ENCODE assay signal across 8 mouse cellular contexts in the genomic region with DNA sequence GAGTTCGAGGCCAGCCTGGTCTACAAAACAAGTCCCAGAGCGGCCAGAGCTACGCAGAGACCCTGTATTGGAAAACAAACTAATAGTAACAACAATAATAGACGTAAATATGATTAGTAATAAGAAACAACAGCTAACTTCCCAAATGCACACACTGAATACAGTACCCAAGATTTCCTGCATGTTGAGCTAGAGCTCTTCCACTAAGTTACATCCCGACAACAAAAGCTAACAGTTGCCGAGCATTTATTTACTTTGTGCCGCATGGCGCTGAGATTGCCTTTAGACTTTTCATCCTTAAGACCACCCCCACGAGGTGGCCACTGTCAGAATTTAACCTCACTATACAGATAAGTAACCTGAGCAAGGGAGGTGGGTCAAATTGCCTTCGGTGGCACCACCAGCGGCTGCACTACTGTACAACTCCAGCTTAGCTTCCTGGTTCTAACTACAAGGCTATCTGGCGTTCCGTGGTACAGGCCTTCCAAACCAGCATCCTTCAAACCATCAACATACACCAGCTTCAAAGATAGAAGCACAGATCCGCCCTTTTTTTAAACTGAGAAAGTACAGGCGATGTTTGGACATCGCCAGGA. TPM values are rescaled to one million over a fixed set of nuclear protein-coding genes. Genes with fewer than 3 reads are reported as not detected.
DNase-seq lines count a peak whose midpoint lies in the region; ATAC-seq and TF ChIP-seq lines count a peak whose summit lies in the region.

No protein-coding gene starts in this region.

- peak overlapping the region; percentile 95 for H3K9ac ChIP-seq in kidney, embryonic 16.5 days (replicated peaks; ENCODE audit: low read length)
- peak overlapping the region; percentile 80; the same call in 1 of the 2 replicates for H3K9ac ChIP-seq in embryonic facial prominence, embryonic 14.5 days (ENCODE audit: low read depth, low read length)
- H3K9ac ChIP-seq in hindbrain, postnatal 0 days (replicated peaks; ENCODE audit: low read length): no peak overlapping the region
- H3K9ac ChIP-seq in midbrain, embryonic 15.5 days: no peak overlapping the region

- TF ChIP-seq CTCF in hindbrain, postnatal 0 days (IDR thresholded peaks at IDR 0.05; ENCODE audit: low read depth): peak; percentile 48

- H3K36me3 ChIP-seq in kidney, embryonic 16.5 days (ENCODE audit: insufficient read depth, low read length): no peaks in the 10 kb centered on the region
- no peaks in the 10 kb centered on the region for H3K36me3 ChIP-seq in embryonic facial prominence, embryonic 14.5 days (ENCODE audit: control insufficient read depth, insufficient read depth, low read length)
- H3K36me3 ChIP-seq in hindbrain, postnatal 0 days (ENCODE audit: insufficient read depth, low read length): no peaks in the 10 kb centered on the region
- H3K36me3 ChIP-seq in midbrain, embryonic 15.5 days (replicated peaks): no peaks in the 10 kb centered on the region

- ATAC-seq in kidney, embryonic 16.5 days (ENCODE audit: low FRiP score, low TSS enrichment): no peak
- ATAC-seq in embryonic facial prominence, embryonic 14.5 days (ENCODE audit: low read depth): no peak
- ATAC-seq in hindbrain, postnatal 0 days: no peak
- ATAC-seq in midbrain, embryonic 15.5 days (replicated peaks): no peak

- peak overlapping the region; percentile 97 for H3K27ac ChIP-seq in kidney, embryonic 16.5 days (ENCODE audit: low read length)
- no peak overlapping the region; the same call in 1 of the 2 replicates for H3K27ac ChIP-seq in embryonic facial prominence, embryonic 14.5 days (replicated peaks; ENCODE audit: low read depth, low read length)
- H3K27ac ChIP-seq in hindbrain, postnatal 0 days: peak overlapping the region; percentile 79; the same call in 1 of the 2 replicates
- peak overlapping the region; percentile 84; the same call in 1 of the 2 replicates for H3K27ac ChIP-seq in midbrain, embryonic 15.5 days

- peak overlapping the region; percentile 76 for H3K4me2 ChIP-seq in kidney, embryonic 16.5 days (replicated peaks; ENCODE audit: low read depth, low read length)
- peak overlapping the region; percentile 99 for H3K4me2 ChIP-seq in embryonic facial prominence, embryonic 14.5 days (ENCODE audit: low read depth, low read length)
- H3K4me2 ChIP-seq in hindbrain, postnatal 0 days (ENCODE audit: low read depth, low read length): peak overlapping the region; percentile 100
- peak overlapping the region; percentile 99 for H3K4me2 ChIP-seq in midbrain, embryonic 15.5 days

- WGBS in kidney, embryonic 16.5 days: 26% methylated on average over 16 of the region's 16 CpGs
- WGBS in embryonic facial prominence, embryonic 14.5 days: 43% methylated on average over 16 of the region's 16 CpGs
- WGBS in hindbrain, postnatal 0 days: 27% methylated on average over 16 of the region's 16 CpGs
- WGBS in midbrain, embryonic 15.5 days: 26% methylated on average over 16 of the region's 16 CpGs

- peaks cover 52% of the 10 kb centered on the region for H3K4me1 ChIP-seq in kidney, embryonic 16.5 days (ENCODE audit: insufficient read depth, low read length)
- peaks cover 10% of the 10 kb centered on the region; the same call in 1 of the 2 replicates for H3K4me1 ChIP-seq in embryonic facial prominence, embryonic 14.5 days (ENCODE audit: control insufficient read depth, insufficient read depth, low read length)
- H3K4me1 ChIP-seq in hindbrain, postnatal 0 days (ENCODE audit: insufficient read depth, low read length): no peaks in the 10 kb centered on the region
- peaks cover 41% of the 10 kb centered on the region for H3K4me1 ChIP-seq in midbrain, embryonic 15.5 days

- no peak for DNase-seq in kidney, postnatal 36 days
- no peak for DNase-seq in embryonic facial prominence, embryonic 14.5 days (ENCODE audit: low spot score)
- peak; percentile 37 for DNase-seq in hindbrain, postnatal 0 days (ENCODE audit: low spot score)
- DNase-seq in layer of hippocampus, adult 11-12 months (ENCODE audit: low spot score): no peak
- no peak for DNase-seq in urinary bladder, postnatal 14 days (ENCODE audit: low spot score)
- DNase-seq in cerebellum, postnatal 14 days: no peak

- H3K9me3 ChIP-seq in kidney, embryonic 16.5 days (ENCODE audit: low read length): no peaks in the 10 kb centered on the region
- no peaks in the 10 kb centered on the region for H3K9me3 ChIP-seq in embryonic facial prominence, embryonic 14.5 days (ENCODE audit: control insufficient read depth, low read length)
- H3K9me3 ChIP-seq in hindbrain, postnatal 0 days (ENCODE audit: low read length): no peaks in the 10 kb centered on the region
- H3K9me3 ChIP-seq in midbrain, embryonic 15.5 days: no peaks in the 10 kb centered on the region

- no peaks in the 10 kb centered on the region for H3K27me3 ChIP-seq in kidney, embryonic 16.5 days (ENCODE audit: insufficient read depth, low read length)
- no peaks in the 10 kb centered on the region for H3K27me3 ChIP-seq in embryonic facial prominence, embryonic 14.5 days (replicated peaks; ENCODE audit: control insufficient read depth, insufficient read depth, low read length)
- no peaks in the 10 kb centered on the region for H3K27me3 ChIP-seq in hindbrain, postnatal 0 days (ENCODE audit: insufficient read depth, low read length)
- no peaks in the 10 kb centered on the region for H3K27me3 ChIP-seq in midbrain, embryonic 15.5 days (replicated peaks)

- peak overlapping the region; percentile 85 for H3K4me3 ChIP-seq in kidney, embryonic 16.5 days (ENCODE audit: low read length)
- peak overlapping the region; percentile 78 for H3K4me3 ChIP-seq in embryonic facial prominence, embryonic 14.5 days (ENCODE audit: low read depth, low read length)
- H3K4me3 ChIP-seq in hindbrain, postnatal 0 days (ENCODE audit: low read length): peak overlapping the region; percentile 75
- H3K4me3 ChIP-seq in midbrain, embryonic 15.5 days: peak overlapping the region; percentile 80

RNA-seq across cellular contexts. Expression of gene Sox13, which starts 2.1 kb away (rescaled TPM):
- polyA plus RNA-seq in kidney, embryonic 16.5 days (2015; fragmentation: Nextera tagmentation; extraction: Ambion mirVana): 11.5 and 12.8 TPM in 2 replicates
- 5.4 and 6.6 TPM in 2 replicates for polyA plus RNA-seq in embryonic facial prominence, embryonic 14.5 days (2014; fragmentation: Nextera tagmentation; extraction: Ambion mirVana)
- 13.1 and 16.8 TPM in 2 replicates for total RNA-seq in hindbrain, postnatal 0 days (2014; rRNA removed)
- polyA plus RNA-seq in hindbrain, postnatal 0 days (2015; fragmentation: Nextera tagmentation; extraction: Ambion mirVana): 2.9 and 3.3 TPM in 2 replicates
- polyA plus RNA-seq in midbrain, embryonic 15.5 days (2015; fragmentation: Nextera tagmentation; extraction: Ambion mirVana): 6.5 and 7.4 TPM in 2 replicates

RNA-seq across cellular contexts. Expression of gene Etnk2, which starts 58.7 kb away (rescaled TPM):
- 3.9 and 4.9 TPM in 2 replicates for polyA plus RNA-seq in kidney, embryonic 16.5 days (2015; fragmentation: Nextera tagmentation; extraction: Ambion mirVana)
- polyA plus RNA-seq in embryonic facial prominence, embryonic 14.5 days (2014; fragmentation: Nextera tagmentation; extraction: Ambion mirVana): 3.3 and 3.4 TPM in 2 replicates
- 36.7 and 49.7 TPM in 2 replicates for total RNA-seq in hindbrain, postnatal 0 days (2014; rRNA removed)
- 27.4 and 29.6 TPM in 2 replicates for polyA plus RNA-seq in hindbrain, postnatal 0 days (2015; fragmentation: Nextera tagmentation; extraction: Ambion mirVana)
- 20.0 and 21.9 TPM in 2 replicates for polyA plus RNA-seq in midbrain, embryonic 15.5 days (2015; fragmentation: Nextera tagmentation; extraction: Ambion mirVana)

Comparison
In these comparisons a context has a peak if more than half of its experiments do, and no peak if none do; other contexts are left out.
1. H3K9ac ChIP-seq: peak in kidney, embryonic 16.5 days (single experiment) and embryonic facial prominence, embryonic 14.5 days (single experiment); none in hindbrain, postnatal 0 days (single experiment) and midbrain, embryonic 15.5 days (single experiment).
2. Peak in every context shown above with its lines, with median percentiles within 50 percentile points of each other: H3K4me2 ChIP-seq and H3K4me3 ChIP-seq.